Mouse (Mus musculus): ENCODE results near the gene Usf2.
A peak's percentile ranks its signal among the peaks of the same experiment; 100 is the strongest.
"Not testable (repeated sequence)": the region's sequence is repeated elsewhere in the genome, so short reads cannot be mapped to it uniquely, and the experiment has no call there.

The Usf2 gene

GRCm38 (mm10) chr7:30957367-30957783 is 772 bp upstream of the Usf2 start:
- DNase-seq = peak; percentile 94

- no peak for DNase-seq
Observed at GRCm38 (mm10) chr7:30956357-30956751, 249 bp downstream of the Usf2 start.

GRCm38 (mm10) chr7:30955584-30956356 is 833 bp downstream of the Usf2 start:
- peak; percentile 92 for DNase-seq

GRCm38 (mm10) chr7:30954971-30955520 is 1.6 kb downstream of the Usf2 start:
- DNase-seq = no peak

GRCm38 (mm10) chr7:30954036-30954435 is 2.6 kb downstream of the Usf2 start:
- no peak for DNase-seq

GRCm38 (mm10) chr7:30953459-30953858 is 3.1 kb downstream of the Usf2 start:
- DNase-seq = no peak

- DNase-seq = no peak
Observed at GRCm38 (mm10) chr7:30952441-30953265, 4.0 kb downstream of the Usf2 start.

GRCm38 (mm10) chr7:30949902-30950301 is 6.7 kb downstream of the Usf2 start:
- DNase-seq = not testable (repeated sequence)

GRCm38 (mm10) chr7:30945876-30946275 is 10.7 kb downstream of the Usf2 start:
- no peak for DNase-seq

GRCm38 (mm10) chr7:30945466-30945865 is 11.1 kb downstream of the Usf2 start:
- not testable (repeated sequence) for DNase-seq

- DNase-seq = not testable (repeated sequence)
Observed at GRCm38 (mm10) chr7:30944706-30945105, 11.9 kb downstream of the Usf2 start.

GRCm38 (mm10) chr7:30943909-30944635 is 12.5 kb downstream of the Usf2 start, which contains the start of gene Hamp:
TSS of gene Hamp (minus strand) at chr7:30944032.
- no peak for DNase-seq

- DNase-seq = not testable (repeated sequence)
Observed at GRCm38 (mm10) chr7:30942365-30942764, 14.2 kb downstream of the Usf2 start.

- not testable (repeated sequence) for DNase-seq
Observed at GRCm38 (mm10) chr7:30940070-30940469, 16.5 kb downstream of the Usf2 start.

- not testable (repeated sequence) for DNase-seq
Observed at GRCm38 (mm10) chr7:30935422-30936099, 21.0 kb downstream of the Usf2 start.

- not testable (repeated sequence) for DNase-seq
Observed at GRCm38 (mm10) chr7:30924581-30924980, 32.0 kb downstream of the Usf2 start, which contains the start of gene Hamp2. TSS of gene Hamp2 (minus strand) at chr7:30924681.

GRCm38 (mm10) chr7:30924071-30924470 is 32.5 kb downstream of the Usf2 start:
- DNase-seq = no peak

GRCm38 (mm10) chr7:30922490-30922889 is 34.1 kb downstream of the Usf2 start:
- not testable (repeated sequence) for DNase-seq

- DNase-seq = no peak
Observed at GRCm38 (mm10) chr7:30920217-30920616, 36.4 kb downstream of the Usf2 start.

- no peak for DNase-seq
Observed at GRCm38 (mm10) chr7:30917219-30917618, 39.4 kb downstream of the Usf2 start.

GRCm38 (mm10) chr7:30916713-30917112 is 39.9 kb downstream of the Usf2 start:
- DNase-seq = no peak

GRCm38 (mm10) chr7:30914732-30915131 is 41.9 kb downstream of the Usf2 start, which contains the start of gene Mag:
TSS of gene Mag (minus strand) at chr7:30914873.
- peak; percentile 12 for DNase-seq

All from cerebellum, adult 11 months (tissue).